Mouse (Mus musculus) intestine, postnatal 0 days (tissue): Measurements from ENCODE around the gene Med22. TPM values are rescaled to one million over a fixed set of nuclear protein-coding genes. Genes with fewer than 3 reads are reported as not detected.
"Not testable (repeated sequence)": the region's sequence is repeated elsewhere in the genome, so short reads cannot be mapped to it uniquely, and the experiment has no call there.

Experiments used
- ATAC-seq: fragments of 200-750 bp; cut with Nextera tagmentation; 2 replicates; pipeline ENCODE4 v1.8.0; 2017; ENCODE audit warnings: mild to moderate bottlenecking, moderate TSS enrichment, moderate library complexity
- H3K27ac ChIP-seq: fragments of 300-500 bp; sonication (generic); 2 replicates; pipeline ENCODE4 v1.5.1; 2014; ENCODE audit warnings: mild to moderate bottlenecking, low read depth, low read length, moderate library complexity
- H3K27me3 ChIP-seq: fragments of 300-500 bp; sonication (generic); replicated peaks from 2 replicates; pipeline ENCODE4 v1.6.1; 2014; ENCODE audit warnings: low read length, mixed read lengths; ENCODE audit not compliant: control insufficient read depth, insufficient read depth
- H3K36me3 ChIP-seq: fragments of 300-500 bp; sonication (generic); 2 replicates; pipeline ENCODE4 v1.6.1; 2014; ENCODE audit warnings: mild to moderate bottlenecking, moderate library complexity; ENCODE audit not compliant: control insufficient read depth, insufficient read depth
- H3K4me1 ChIP-seq: fragments of 300-500 bp; sonication (generic); replicated peaks from 2 replicates; pipeline ENCODE4 v1.6.1; 2014; ENCODE audit warnings: antibody characterized with exemption, low read length, mixed read lengths; ENCODE audit not compliant: control insufficient read depth, insufficient read depth
- H3K4me2 ChIP-seq: fragments of 300-500 bp; sonication (generic); replicated peaks from 2 replicates; pipeline ENCODE4 v1.6.1; 2014; ENCODE audit warnings: low read depth, mild to moderate bottlenecking, moderate library complexity
- H3K4me3 ChIP-seq: fragments of 300-500 bp; sonication (generic); 2 replicates; pipeline ENCODE4 v1.5.1; 2014; ENCODE audit warnings: low read depth, low read length
- H3K9ac ChIP-seq: fragments of 300-500 bp; sonication (generic); 2 replicates; pipeline ENCODE4 v1.6.1; 2014; ENCODE audit warnings: mild to moderate bottlenecking, low read depth, low read length
- H3K9me3 ChIP-seq: fragments of 300-500 bp; sonication (generic); 2 replicates; pipeline ENCODE4 v1.6.1; 2016; ENCODE audit warnings: mixed run types; ENCODE audit not compliant: control insufficient read depth
- CTCF ChIP-seq: sonication (generic); IDR thresholded peaks from 2 replicates; pipeline ENCODE4 v1.5.1; 2016; ENCODE audit warnings: low read depth, mild to moderate bottlenecking, control low read depth, antibody characterized with exemption, moderate library complexity
- WGBS: fragments of 180-500 bp; shearing (Covaris S2); extraction: QIAGEN DNeasy Blood & Tissue Kit; methylation state at CpG from one replicate; pipeline ENCODE4 v1.1.7; 2014; 5-methylcytosine and 5-hydroxymethylcytosine counted together
- polyA plus RNA-seq: library from polyadenylated mRNA; unstranded; fragments of >200 nt; fragmentation: Nextera tagmentation; extraction: Ambion mirVana; gene quantifications from 2 replicates; pipeline ENCODE4 v1.2.1, GENCODE M21; 2015

Med22 gene
- polyA plus RNA-seq, 1 experiment from 2014 or later: 19.8 TPM

- TF ChIP-seq CTCF: no peak
- peaks cover 73% of the 10 kb centered on the region for H3K36me3 ChIP-seq
- H3K9ac ChIP-seq: no peak overlapping the region
- H3K4me2 ChIP-seq: no peak overlapping the region
- no peaks in the 10 kb centered on the region for H3K4me1 ChIP-seq
- no peak overlapping the region for H3K4me3 ChIP-seq
- no peak overlapping the region for H3K27ac ChIP-seq
- WGBS: 85% methylated on average over 4 of the region's 4 CpGs
- ATAC-seq: no peak
- no peaks in the 10 kb centered on the region for H3K9me3 ChIP-seq
- H3K27me3 ChIP-seq: no peaks in the 10 kb centered on the region
Measured at GRCm38 (mm10) chr2:26895898-26896297, 14.6 kb downstream of the Med22 start.

- H3K27ac ChIP-seq, H3K4me3 ChIP-seq, H3K9me3 ChIP-seq, ATAC-seq, H3K9ac ChIP-seq, H3K27me3 ChIP-seq, H3K4me1 ChIP-seq, H3K4me2 ChIP-seq: not testable (repeated sequence)
- whole genome bisulfite sequencing: 72% methylated on average over 4 of the region's 4 CpGs
- peaks cover 20% of the 10 kb centered on the region for H3K36me3 ChIP-seq
Measured at GRCm38 (mm10) chr2:26886170-26886569, 24.3 kb downstream of the Med22 start.

GRCm38 (mm10) chr2:26885541-26885940 is 24.9 kb downstream of the Med22 start:
- not testable (repeated sequence) for H3K9me3 ChIP-seq, H3K9ac ChIP-seq, H3K4me2 ChIP-seq, H3K27ac ChIP-seq, ATAC-seq, H3K4me1 ChIP-seq, H3K27me3 ChIP-seq, H3K4me3 ChIP-seq
- WGBS: 88% methylated on average over 2 of the region's 2 CpGs
- peaks cover 13% of the 10 kb centered on the region for H3K36me3 ChIP-seq

- Histone ChIP-seq H3K4me3 (no peak overlapping the region), H3K27ac (no peak overlapping the region), H3K9ac (no peak overlapping the region), H3K27me3 (no peaks in the 10 kb centered on the region), H3K4me2 (no peak overlapping the region), H3K4me1 (no peaks in the 10 kb centered on the region), H3K9me3 (no peaks in the 10 kb centered on the region; the same call in 1 of the 2 replicates), H3K36me3 (no peaks in the 10 kb centered on the region)
- no peak for ATAC-seq
- no peak for TF ChIP-seq CTCF
Measured at GRCm38 (mm10) chr2:26878571-26878970, 31.9 kb downstream of the Med22 start.

GRCm38 (mm10) chr2:26870666-26871065 is 39.8 kb downstream of the Med22 start:
- TF ChIP-seq CTCF: no peak
- H3K27me3 ChIP-seq: no peaks in the 10 kb centered on the region
- no peak overlapping the region for H3K4me2 ChIP-seq
- H3K4me1 ChIP-seq: no peaks in the 10 kb centered on the region
- WGBS: 49% methylated on average over 6 of the region's 6 CpGs
- no peak for ATAC-seq
- no peaks in the 10 kb centered on the region for H3K36me3 ChIP-seq
- H3K4me3 ChIP-seq: no peak overlapping the region
- no peak overlapping the region for H3K27ac ChIP-seq
- no peak overlapping the region for H3K9ac ChIP-seq
- no peaks in the 10 kb centered on the region for H3K9me3 ChIP-seq

- Histone ChIP-seq H3K9me3 (no peaks in the 10 kb centered on the region), H3K27me3 (no peaks in the 10 kb centered on the region), H3K4me3 (no peak within 1 kb of the TSS), H3K27ac (no peak within 1 kb of the TSS), H3K4me2 (no peak within 1 kb of the TSS), H3K36me3 (no peaks in the 10 kb centered on the region), H3K4me1 (no peaks in the 10 kb centered on the region), H3K9ac (no peak within 1 kb of the TSS)
- ATAC-seq: no peak
- WGBS: 51% methylated on average over 3 of the region's 3 CpGs
- TF ChIP-seq CTCF: no peak
Measured at GRCm38 (mm10) chr2:26864879-26865278, 45.6 kb downstream of the Med22 start, which contains the start of gene Abo. TSS of gene Abo (minus strand) at chr2:26864979.

- no peak overlapping the region for H3K9ac ChIP-seq
- WGBS: 77% methylated on average over 3 of the region's 3 CpGs
- no peak overlapping the region for H3K4me3 ChIP-seq
- ATAC-seq: no peak
- H3K36me3 ChIP-seq: no peaks in the 10 kb centered on the region
- H3K27ac ChIP-seq: no peak overlapping the region
- H3K4me1 ChIP-seq: no peaks in the 10 kb centered on the region
- H3K27me3 ChIP-seq: no peaks in the 10 kb centered on the region
- no peak for TF ChIP-seq CTCF
- H3K4me2 ChIP-seq: no peak overlapping the region
- no peaks in the 10 kb centered on the region for H3K9me3 ChIP-seq
Measured at GRCm38 (mm10) chr2:26862856-26863255, 47.6 kb downstream of the Med22 start.

Other genes starting within 250 kb of the Med22 start
- gene Lcn4, start 239.4 kb downstream of the Med22 start, polyA plus RNA-seq: not detected in 2 replicates
- gene Abo, start 45.7 kb downstream of the Med22 start, polyA plus RNA-seq: 0.07 TPM in 1 of 2 replicates, not detected in the other
- 11.7 and 12.8 TPM in 2 replicates for gene Surf6, start 7.8 kb downstream of the Med22 start, polyA plus RNA-seq
- gene Rpl7a, start 87 bp upstream of the Med22 start, polyA plus RNA-seq: 407 and 410 TPM in 2 replicates
- gene Surf2, start 5.7 kb upstream of the Med22 start, polyA plus RNA-seq: 33.2 and 33.5 TPM in 2 replicates
- gene Surf1, start 5.9 kb upstream of the Med22 start, polyA plus RNA-seq: 59.8 and 65.3 TPM in 2 replicates
- 379 TPM in 2 replicates for gene Surf4, start 23.3 kb upstream of the Med22 start, polyA plus RNA-seq
- gene Stkld1, start 23.4 kb upstream of the Med22 start, polyA plus RNA-seq: 0.07 and 0.10 TPM in 2 replicates
- 29.4 and 30.1 TPM in 2 replicates for gene Rexo4, start 53.7 kb upstream of the Med22 start, polyA plus RNA-seq
- 0.20 and 0.22 TPM in 2 replicates for gene Adamts13, start 62.7 kb upstream of the Med22 start, polyA plus RNA-seq
- 41.5 and 42.8 TPM in 2 replicates for gene Cacfd1, start 99.2 kb upstream of the Med22 start, polyA plus RNA-seq
- 0.59 and 0.93 TPM in 2 replicates for gene Slc2a6, start 117.3 kb upstream of the Med22 start, polyA plus RNA-seq
- not detected in 2 replicates for gene Mymk, start 161.5 kb upstream of the Med22 start, polyA plus RNA-seq
- gene Adamtsl2, start 168.7 kb upstream of the Med22 start, polyA plus RNA-seq: 1.0 and 1.3 TPM in 2 replicates
- 0.10 TPM in 2 replicates for gene Fam163b, start 231.8 kb upstream of the Med22 start, polyA plus RNA-seq